Mouse (Mus musculus): Measurements from ENCODE around the gene Tjap1.
A peak's percentile ranks its signal among the peaks of the same experiment; 100 is the strongest.

Gene Tjap1

GRCm38 (mm10) chr17:46252571-46253451 is 30.0 kb downstream of the Tjap1 start:
- DNase-seq, result no peak

DNA sequence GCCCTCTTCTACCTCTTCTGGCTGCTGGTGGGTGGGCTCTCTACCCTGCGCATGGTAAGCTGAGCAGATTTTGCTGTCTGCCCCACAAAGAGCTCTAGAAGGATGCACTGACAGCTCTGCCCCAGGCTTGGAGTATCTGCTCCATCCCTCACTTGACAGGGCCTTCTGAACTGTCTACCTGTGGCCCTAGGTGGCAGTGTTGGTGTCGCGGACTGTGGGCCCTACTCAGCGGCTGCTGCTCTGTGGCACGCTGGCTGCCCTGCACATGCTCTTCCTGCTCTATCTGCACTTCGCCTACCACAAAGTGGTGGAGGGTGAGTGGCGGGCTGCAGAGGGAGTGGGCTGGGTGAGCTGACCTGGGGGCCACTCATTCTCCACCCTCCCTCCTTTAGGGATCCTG is 31.7 kb downstream of the Tjap1 start:
- DNase-seq, result no peak

DNA sequence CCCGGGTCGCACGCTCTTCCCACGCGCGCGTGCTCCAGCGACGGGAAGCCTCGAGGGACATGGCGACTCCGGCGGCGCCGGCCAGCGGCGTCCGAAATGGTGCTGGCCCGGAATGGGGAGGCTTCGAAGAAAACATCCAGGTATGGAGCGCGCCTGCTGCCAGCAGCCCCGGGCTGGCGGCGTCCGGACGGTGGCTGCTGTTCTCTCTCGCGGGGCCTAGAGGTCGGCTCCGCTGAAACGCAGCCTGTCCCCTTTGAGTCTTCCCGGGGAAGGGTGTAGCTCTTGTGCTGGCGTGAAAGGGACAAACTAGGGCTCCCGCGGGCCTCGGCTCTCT is 34.7 kb downstream of the Tjap1 start:
- no peak for DNase-seq

DNA sequence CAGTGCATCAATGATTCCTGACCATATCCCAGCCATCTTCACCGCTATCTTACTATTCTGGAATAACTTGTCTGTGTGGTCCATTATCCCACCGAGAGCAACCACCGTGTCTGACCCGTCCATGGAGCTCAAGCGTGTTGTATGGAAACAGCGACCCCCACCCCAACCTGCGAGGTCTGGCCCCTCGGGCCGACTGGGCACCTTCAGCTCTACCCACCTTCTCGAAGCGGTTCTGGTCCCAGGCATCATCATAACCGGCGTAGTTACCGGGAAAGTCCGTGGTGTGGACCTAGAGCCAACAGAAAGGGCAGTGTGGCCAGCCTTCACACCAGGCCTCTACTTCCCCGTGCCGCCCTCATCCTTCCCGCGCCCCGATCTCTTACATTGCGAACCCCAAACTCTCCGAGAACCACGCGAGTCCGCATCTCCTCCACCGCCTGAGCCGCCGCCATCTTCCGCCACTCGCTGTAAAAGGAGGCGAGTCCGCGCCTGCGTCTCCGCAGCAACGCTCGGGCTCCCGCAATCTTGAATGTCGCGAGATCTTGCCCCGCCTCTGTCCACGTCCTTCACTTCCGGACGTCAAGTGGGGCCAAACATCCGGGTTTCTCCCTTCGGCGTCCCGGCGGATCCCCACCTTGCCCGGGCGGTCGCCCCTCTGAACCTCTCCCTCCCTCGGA is 35.2 kb downstream of the Tjap1 start, which contains the start of the genes Polr1c and Yipf3:
Gene Polr1c (minus strand): TSS at position 543 of the 677 bp plus-strand sequence.
Gene Yipf3 (plus strand): TSS at position 569 of the 677 bp plus-strand sequence.
- peak; percentile 96 for DNase-seq

DNA sequence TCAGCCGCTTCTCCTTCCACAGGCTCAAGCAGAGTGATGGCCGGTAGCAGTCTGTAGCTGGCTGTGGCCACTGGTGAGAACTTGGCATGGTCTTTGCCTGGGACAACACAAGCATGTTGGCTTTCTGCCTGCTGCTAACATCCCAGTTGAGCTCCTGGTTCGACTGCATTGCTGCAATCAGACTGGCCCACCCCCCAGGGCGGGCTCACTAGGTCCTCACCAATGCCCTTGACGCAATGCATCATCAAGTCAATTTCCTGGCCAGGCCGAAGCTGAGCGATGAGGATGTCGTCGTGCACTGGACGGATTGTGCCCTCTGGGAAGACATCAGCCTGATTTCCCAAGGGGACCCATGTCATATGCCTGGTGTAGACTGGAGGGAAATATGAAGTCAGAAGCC is 38.2 kb downstream of the Tjap1 start:
- peak; percentile 41 for DNase-seq

DNA sequence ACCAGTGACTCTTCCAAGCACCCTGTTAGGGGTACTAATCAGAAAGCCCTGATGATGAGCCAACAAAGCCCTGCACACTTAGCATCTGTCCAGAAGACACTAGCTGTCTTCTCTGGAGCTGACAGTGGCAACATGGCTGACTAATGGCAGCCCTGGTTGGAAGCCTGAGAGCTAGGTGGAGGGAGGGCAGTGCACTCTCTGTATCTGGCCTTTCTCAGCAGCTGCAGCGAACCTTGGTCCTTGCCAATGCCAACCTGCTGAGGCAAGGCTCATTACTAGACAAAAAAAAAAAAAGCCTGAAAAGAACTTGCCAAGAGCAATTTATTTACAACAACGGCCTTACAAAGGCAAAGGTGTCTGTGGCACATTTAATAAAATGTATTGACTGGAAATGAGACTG is 39.2 kb downstream of the Tjap1 start:
- DNase-seq, result no peak

DNA sequence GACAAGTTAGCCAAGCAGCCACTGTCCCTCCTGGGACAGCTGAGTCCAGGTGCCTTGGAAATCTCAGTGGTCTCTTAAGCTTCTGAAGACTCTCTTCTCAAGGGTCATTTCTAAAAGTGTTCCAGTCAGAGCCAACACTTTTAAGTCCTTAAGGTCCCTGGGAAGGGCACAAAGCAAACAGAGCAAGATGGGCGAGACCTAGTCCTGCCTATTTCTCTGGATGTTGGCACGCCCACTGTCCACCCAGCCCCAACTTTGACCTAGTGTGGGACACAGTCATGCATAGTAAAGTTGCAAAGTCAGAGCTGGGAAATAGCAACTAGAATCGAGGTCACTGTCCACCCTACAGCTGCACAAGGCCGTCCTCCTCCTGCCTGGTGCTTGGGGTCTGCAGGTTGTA is 39.8 kb downstream of the Tjap1 start:
- DNase-seq, result no peak

DNA sequence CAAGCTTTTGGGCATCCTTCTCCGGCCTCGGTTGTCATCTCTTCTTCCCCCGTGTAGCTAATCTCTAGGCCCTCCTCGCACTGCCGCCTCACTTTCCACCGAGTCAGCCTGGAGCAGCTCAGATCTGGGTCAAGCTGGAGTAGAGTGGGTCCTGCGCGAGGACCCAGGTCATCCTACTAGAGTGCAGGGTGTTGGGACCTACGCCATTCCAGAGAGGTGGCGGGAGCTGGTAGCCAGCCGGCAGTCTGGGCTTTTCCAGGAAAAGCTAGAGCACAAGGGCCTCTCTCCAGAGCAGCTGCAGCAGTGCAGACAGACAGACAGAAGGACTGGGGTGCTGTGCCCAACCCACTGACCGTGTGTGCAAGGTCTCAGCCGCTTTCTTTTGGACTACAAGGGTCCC is 40.6 kb downstream of the Tjap1 start:
- DNase-seq, result no peak

- no peak for DNase-seq
These were observed 41.4 kb downstream of the Tjap1 start for GRCm38 (mm10) chr17:46241471-46241870.

GRCm38 (mm10) chr17:46239516-46240114 is 43.2 kb downstream of the Tjap1 start:
- no peak for DNase-seq

- DNase-seq, result no peak
These were observed 45.3 kb downstream of the Tjap1 start for GRCm38 (mm10) chr17:46237480-46237879.

DNA sequence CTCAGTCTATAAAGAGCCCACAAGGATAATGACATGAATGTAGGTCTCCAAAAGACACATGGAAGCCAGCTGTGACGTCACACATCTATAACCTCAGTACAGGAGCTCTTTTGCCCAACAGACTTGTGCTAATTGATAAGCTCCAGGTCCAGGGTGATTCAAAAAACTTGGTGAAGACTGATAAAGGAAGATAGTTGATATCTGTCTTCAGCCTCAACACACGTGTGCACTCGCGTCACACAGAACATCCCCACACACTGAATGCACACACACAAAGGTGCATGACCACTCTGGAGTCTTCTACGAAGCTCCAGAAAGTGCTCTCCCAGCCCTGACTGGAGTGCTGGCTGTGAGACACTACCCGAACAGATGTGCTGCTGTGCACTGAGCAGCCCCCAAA is 45.7 kb downstream of the Tjap1 start:
- no peak for DNase-seq

DNA sequence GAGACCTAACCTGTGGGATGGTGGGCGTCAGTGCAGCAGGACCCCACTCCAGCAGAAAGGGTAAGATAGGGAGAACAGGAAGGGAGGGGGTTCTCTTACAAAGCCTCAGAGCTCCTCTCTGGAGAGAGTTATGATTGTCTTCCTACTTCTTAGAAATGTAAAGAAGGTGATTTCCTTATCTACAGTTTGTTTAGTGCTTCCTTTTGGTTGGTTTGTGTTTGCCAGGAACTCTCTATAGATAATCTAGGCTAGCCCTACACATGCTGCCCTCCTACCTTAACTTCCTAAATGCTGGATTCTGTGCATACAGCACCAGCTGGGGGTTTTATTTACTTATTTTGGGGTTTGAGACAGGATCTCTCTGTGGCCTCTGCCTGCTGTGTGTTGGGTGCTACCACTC is 46.8 kb downstream of the Tjap1 start:
- DNase-seq, result no peak

- no peak for DNase-seq
These were observed 55.2 kb downstream of the Tjap1 start for GRCm38 (mm10) chr17:46227576-46227975.

GRCm38 (mm10) chr17:46221601-46222000 is 61.2 kb downstream of the Tjap1 start:
- DNase-seq, result no peak

DNA sequence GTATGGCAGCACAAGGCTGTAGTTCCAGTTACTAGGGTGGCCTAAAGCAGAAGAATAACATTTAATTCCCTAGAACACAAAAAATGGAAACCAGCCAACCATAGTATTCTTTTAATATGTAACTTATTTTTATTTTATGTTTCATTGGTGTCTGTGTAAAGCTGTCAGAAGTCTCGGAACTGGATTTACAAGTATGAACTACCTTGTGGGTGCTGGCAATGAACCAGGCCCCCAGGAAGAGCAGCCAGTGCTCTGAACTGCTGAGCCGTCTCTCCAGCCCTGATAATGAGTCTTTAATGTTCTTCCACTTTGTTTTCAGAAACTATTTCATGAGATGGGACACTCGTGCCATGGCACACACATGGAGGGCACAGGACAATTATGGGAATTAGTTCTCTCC is 72.3 kb downstream of the Tjap1 start:
- DNase-seq, result no peak

Measured in cerebellum, adult 9-11 months (tissue).